Mouse (Mus musculus) testis, adult 2 months (tissue): ENCODE data around the gene Dlx1.

Source experiments
- CTCF ChIP-seq: fragments of 200-500 bp; IDR thresholded peaks from 2 replicates; pipeline ENCODE4 v1.5.1; 2012; ENCODE audit warnings: low read depth, mild to moderate bottlenecking, inconsistent platforms, low read length, moderate library complexity; ENCODE audit not compliant: control insufficient read depth, insufficient read depth, insufficient replicate concordance
- POLR2A ChIP-seq: fragments of 200-500 bp; IDR thresholded peaks from 2 replicates; pipeline ENCODE4 v1.6.1; 2012; ENCODE audit warnings: low read depth, mild to moderate bottlenecking, inconsistent platforms, low read length, moderate library complexity; ENCODE audit not compliant: control insufficient read depth

DNA sequence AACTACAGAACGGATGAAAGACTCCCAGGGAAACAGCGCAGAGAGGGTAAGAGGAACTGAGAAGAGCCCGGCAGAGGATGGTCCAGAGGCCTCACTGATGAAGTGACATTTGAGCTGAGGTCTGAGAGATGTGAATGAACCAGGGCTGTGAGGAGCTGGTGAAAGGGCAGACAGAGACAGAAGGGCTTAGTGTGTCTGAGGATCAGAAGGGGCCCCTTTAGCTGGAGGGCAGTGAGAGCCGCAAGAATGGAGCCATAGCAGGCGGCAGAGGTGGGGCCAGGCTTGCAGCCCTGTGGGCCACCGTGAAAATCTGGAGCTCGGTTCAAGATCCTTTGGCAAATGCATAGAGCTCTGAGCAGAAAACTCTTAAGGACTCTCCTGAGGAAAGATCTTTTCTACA is 48.0 kb upstream of the Dlx1 start:
- TF ChIP-seq CTCF (no peak), POLR2A (no peak)
